Mouse (Mus musculus) small intestine, adult 2 months (tissue): ENCODE measurements around the gene Siah1b.

ENCODE experiments used
- CTCF ChIP-seq: fragments of 200-500 bp; IDR thresholded peaks from 2 replicates; pipeline ENCODE4 v1.5.1; 2012; ENCODE audit warnings: low read depth, mild to moderate bottlenecking, control low read depth, inconsistent platforms, low read length, moderate library complexity, mixed read lengths; ENCODE audit not compliant: insufficient replicate concordance, insufficient read length; ENCODE audit errors: extremely low read depth
- POLR2A ChIP-seq: fragments of 200-500 bp; IDR thresholded peaks from 2 replicates; pipeline ENCODE4 v1.6.1; 2012; ENCODE audit warnings: low read depth, mild to moderate bottlenecking, control low read depth, inconsistent platforms, low read length, moderate library complexity

DNA sequence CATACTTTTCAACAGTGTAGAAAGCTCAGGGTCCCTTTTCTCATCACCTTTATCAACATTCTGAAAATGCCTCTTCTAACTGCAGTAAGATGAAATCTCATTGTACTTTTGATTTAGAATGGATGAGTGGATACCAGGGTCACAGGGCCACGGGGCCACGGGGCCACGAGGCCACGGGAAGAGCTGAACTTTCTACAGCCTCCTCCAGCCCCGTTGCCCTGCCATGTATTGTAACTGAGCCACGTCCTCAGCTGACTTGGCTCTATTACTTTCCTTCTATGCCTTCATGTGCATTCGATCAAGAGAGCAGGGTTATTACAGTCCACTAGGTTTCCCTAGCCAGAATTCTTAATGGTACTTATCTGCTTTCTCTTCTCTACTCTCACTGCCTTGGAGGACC is 40.4 kb downstream of the Siah1b start:
- no peak for TF ChIP-seq CTCF
- no peak for TF ChIP-seq POLR2A
